Mouse (Mus musculus) MN1 (cell line): ENCODE results near the gene Lrrtm3.

Experiments
- DNase-seq: peaks from one replicate; pipeline ENCODE4 v3.0.0-alpha.2; 2016; ENCODE audit warnings: low spot score

Lrrtm3 gene

DNA sequence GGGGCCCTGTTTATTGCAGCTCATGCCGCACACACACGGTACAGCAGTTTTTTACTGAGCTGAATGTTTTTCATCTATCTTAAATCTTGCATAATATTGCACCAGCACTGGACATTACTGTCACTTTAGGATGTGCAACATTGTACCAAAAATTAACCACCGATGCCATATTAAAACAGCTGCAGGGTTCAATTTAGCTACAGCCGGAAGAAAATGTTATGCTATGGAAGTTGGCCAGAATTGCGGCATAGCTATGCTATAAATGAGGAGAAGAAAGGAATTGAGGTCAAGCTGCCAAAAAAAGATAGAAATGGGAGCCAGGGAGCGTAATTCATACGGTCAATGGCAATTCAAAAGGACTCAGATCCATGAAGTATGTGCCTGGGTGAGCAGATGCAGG is 48.9 kb downstream of the Lrrtm3 start:
- DNase-seq = no peak

DNA sequence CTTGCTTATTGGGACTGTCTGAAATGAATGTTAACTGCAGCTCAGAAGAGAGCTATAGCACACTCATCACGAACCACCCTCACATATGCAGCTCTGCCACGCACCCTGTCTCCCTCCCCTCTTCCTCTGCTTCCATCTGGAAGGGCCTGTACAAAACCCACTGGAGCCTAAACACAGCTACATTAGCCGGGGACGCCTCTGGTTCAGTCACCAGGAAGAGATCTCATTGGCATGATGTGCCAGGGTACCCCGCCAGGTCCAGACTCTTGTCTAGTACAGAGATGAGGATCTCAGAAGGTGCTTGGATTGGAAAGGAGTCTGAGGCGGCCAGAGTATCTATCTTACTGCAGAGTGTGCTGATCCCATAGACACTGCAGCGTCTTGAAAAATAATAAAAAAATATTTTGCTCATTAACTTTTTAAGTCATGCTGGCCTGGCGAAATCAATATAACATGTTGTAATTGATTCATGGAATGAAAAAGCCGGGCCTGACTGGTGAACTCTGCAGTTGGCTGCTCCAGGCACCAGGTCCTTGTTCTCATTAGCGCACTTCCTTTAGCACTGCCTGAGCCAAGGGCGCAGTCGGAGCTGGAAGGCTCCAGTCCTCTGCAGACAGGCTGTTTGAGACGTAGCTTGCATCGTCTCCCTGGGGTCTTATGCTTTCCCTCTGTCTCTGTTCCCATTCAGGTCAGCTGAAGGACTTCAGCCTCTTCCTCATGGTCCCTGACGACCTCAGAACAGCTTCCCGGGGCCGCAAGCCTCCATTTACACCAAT is 50.1 kb downstream of the Lrrtm3 start:
- no peak for DNase-seq

DNA sequence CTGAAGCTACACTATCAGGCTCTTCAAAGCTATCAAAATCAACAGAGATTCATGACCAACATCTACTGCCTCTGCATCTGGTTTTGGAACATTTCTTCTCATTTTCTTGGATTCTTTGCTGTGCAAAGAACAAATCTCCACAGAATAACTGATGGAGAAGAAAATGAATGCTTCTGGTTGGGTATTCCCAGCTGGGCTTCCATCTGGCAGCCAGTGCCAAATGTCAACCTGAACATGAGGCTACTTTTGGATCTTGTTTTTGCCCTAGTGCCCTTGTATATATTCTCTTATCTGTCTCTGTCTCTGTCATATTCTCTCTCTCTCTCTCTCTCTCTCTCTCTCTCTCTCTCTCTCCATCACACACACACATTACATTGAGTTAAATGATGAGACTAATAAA is 59.2 kb downstream of the Lrrtm3 start:
- no peak for DNase-seq

DNA sequence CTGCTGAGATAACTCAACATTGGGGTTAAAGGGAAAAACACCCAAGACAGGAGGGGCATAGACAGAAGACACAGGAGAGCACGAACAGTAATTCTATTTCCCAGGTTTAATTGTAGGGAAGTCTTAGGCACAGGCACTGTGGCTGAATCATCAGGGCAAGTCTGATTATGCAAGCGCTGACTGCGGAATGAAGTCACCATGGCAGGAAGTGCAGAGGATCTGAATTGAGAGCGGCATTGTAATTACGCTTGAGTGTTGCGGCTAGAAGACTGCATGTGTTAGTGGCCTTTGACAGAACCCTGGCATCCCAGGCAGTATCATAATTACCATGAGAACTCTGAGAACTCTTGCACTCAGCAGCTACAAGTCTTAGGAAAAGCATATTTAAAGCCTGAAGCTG is 66.7 kb downstream of the Lrrtm3 start:
- peak; percentile 14 for DNase-seq

DNA sequence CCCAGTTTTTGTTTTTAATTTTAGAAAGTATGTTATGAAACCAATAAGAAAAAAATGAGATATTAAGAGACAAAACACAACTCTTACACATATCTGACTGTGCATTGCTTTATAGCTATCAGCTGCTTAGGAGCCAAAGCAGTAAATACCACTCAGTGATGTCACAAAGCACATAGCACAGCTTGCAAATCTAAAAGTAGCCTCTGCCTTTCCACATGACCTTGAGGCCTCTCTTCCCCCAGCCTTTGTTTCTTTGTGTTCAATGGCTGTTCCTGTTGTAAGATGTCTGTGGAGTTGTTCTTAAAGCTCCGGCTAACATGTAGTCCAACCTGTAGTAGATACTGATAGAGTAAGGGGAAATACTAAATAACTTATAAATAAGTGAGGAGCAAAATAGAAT is 69.7 kb downstream of the Lrrtm3 start:
- no peak for DNase-seq

DNA sequence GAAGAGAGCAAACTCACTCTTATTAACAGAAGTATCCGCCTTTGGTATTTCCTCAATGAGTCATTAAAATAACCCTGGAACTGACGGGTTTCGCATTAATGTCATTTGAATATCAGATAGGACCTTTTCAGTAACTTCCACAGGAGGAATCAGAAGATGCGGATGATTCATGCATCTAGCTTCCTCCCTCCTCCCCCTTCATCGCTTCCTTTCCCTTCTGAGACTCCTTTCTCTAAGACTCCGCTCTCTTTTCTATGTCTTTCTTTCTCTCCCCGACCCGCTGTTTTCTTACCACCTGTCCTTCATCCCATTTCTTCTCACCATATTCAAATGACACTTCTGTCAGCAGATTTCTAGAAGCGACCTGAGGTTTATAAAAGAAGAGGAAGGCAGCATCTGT is 88.1 kb downstream of the Lrrtm3 start:
- peak; percentile 7 for DNase-seq

DNA sequence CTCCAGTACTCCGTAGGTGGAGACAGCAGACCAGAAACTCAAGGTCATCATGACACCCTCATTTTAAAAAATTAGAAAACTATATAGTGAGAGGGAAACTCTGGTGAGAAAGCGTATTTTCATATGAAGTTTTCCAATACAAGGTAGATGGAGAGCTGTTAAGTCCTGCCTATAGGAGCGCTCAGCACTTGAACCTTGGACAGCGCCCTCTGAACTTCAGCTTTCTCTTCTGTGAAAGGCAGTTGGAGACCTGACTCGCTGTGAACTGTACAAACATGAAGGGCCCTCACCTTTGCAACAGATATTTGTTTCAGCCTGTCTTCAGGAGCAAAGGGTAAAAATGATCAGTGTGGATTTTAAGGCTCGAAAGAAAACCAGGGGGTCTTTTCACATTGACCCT is 88.5 kb downstream of the Lrrtm3 start:
- DNase-seq = no peak

DNA sequence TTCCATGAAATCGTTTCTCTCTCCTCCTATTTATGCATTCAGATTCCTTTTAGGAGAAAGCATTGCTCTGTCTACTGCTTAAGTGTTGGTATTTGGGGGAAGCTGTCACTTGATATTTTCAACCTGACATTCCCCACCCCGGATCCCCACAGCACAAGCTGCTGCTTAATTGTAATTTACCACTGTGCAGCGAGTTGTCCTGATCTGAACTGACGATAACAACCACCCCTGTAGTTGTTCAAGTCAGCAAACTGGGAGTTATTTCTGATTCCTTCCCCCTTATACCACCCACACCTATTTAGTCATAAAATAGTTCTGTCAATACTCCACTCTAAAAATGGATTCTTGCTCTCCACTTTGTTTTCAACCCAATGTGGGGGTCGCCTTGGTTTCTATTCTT is 95.8 kb downstream of the Lrrtm3 start:
- no peak for DNase-seq

DNA sequence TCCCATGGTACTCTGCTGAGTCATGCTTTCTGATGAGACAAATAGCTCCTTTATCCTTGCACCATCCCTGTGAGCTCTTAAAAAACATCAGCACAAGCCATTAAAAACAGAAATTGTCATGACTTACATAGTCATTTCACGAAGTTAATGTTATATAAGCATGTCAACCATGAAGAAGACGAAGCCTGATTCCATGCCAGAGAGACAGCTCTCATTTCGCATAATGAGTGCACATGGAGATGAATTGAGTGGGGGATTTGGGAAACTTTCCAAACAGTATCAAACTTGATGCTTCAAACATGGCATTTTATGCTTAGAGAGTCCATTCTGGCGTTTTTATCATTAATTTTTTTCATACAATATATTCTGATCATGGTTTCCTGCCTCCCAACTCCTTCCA is 104.5 kb downstream of the Lrrtm3 start:
- DNase-seq = no peak

DNA sequence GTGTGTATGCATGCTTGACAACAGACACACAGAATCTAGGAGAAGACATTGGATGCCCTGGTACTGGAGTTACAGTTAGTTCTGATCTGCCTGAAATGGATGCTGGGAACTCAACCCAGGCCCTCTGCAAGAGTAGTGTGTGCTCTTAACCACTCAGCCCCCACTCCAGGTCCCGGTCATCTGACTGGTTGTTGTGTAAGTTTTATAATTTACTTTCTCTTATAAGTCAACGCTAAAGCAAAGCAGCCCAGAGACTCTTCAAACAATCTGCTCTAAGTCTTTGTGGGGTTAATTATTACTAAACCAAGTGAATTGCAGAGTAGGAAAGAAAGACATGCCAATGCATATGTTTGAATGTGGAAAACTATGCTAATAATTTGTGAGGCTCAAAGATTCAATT is 110.7 kb downstream of the Lrrtm3 start:
- DNase-seq = no peak

DNA sequence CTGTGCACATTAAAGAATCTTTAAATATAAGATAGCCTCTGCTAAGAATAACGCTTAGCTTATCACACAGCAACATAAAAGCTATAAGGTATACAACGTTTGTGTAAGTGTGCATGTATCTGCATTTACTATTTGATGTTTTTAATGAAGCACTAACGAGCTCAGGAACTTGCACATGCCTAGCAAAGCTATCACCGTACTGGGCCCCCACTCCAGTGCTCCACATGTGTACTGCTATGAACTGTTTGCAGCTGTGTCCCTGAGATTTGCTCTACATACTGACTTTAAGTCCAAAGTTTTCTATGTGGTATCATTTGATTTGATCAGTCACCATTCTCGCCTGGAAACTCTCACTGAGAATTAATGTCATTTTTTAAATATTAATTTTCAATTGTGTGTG is 111.1 kb downstream of the Lrrtm3 start:
- no peak for DNase-seq

DNA sequence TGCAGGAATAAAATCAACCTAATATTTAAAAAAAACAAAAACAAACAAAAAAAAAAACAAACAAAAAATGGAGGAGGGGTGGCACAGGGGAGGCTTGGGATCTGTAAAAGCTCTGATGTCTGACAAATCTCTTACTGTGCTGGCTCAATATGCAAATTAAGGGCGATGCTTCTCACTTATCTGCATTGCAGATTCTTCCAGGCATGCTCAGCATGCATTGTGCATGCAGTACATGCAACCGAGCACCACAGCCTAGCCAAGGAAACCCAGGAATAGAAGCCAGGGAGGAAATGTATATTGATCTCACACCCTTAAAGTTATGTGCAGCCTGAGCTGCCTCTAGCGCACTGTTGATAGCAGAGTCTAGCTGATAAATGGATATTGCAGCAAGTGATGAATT is 111.5 kb downstream of the Lrrtm3 start:
- no peak for DNase-seq

DNA sequence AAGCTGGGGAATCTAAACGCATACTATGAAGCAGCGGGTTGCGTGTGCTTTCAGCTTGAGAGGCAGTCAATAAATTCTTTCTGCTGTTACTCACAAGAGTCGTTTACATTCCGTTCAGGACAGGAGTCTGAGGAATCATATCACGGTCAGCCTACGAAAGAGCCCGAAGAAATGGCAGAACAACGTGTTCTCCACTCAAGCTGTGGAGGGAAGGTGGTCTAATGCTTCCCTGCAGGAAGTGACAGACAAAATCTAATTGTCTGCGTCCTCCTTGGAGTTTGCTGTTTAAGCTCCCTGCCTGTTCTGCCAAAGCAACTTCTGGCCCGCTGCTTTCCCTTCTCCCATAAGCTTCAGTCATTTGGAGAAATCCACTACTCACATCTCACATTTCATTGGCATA is 112.0 kb downstream of the Lrrtm3 start:
- DNase-seq = no peak

DNA sequence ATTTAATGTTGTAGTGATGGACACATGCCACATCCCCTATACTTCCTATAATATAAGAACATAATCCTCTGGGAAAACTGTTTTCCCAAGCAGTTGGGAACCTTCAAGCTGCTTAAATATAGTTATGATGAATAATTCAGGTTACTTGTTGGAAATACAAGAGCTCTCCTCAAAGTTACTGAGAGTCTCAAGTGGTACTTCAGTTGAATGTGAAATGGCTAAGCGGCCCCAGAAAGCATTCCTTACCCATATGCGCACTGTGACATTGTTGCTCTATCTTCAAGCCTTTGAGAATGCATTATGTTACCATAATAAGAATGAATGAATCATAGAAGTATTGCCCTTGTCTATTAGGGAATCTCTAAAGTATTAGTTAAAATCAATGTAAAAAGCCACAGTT is 117.8 kb downstream of the Lrrtm3 start:
- no peak for DNase-seq

DNA sequence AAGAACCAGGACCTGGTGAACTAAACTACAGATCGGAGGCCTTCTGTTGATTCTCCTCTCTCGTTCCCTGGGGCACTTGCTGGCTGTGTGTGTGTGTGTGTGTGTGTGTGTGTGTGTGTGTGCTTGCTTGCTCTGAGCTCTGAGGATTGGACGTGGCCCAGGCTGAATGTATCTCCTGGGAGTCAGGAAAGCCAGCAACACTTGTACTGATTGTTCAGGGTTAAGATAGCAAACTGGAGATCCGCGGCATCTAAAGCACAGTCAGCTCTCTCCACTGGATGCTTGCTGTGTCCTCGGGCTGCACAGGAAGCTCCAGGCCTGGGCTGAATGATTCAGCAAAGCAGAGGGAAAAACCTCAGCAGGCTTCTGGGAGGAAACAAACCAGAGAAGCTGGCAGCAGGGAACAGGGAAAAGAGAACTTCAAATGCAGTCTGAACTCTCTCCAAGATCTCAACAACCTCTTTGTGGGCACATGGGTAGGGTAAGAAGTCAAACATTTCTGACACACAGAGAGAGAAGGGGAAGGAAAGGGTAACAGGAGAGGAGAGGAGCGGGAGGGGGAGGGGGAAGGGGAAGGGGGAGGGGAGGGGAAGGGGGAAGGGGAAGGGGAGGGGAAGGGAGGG is 135.7 kb downstream of the Lrrtm3 start:
- DNase-seq = peak; percentile 7

DNA sequence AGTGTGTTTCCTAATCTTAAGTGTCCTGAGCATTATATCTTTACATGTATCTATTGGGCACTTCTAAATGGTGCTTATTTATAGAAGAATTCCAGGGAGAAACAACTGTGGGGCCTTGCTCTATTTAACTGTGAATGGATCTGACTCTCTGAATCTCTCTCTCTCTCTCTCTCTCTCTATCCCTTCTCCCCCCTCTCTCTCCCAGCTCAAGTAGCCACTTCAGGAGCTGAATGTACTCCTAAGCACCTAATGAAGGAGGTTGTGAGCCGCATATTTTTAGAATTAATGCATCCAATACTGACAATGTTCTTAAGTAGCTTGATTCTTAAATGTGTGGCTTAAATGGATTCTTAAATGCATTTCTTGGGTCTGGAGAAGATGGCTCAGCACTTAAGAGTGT is 138.6 kb downstream of the Lrrtm3 start:
- no peak for DNase-seq

DNA sequence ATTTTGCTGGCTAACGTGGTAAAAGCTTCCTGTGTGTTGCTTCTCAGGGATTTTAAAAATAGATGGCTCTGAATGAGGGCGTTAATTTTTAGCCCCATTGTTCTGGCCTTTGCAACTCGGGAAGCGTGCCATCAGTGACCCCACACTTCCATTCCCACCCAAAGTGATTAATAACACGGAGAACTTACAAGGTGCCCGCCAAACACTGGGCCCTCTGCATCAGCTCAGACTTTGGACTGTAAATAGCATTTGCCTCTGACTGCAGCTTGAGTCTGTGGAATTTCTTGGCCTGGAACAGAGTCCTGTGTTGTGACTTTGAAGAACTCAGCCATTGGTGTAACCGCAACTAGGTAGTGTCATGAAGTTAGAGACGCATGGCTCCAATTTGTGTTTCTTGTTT is 139.2 kb downstream of the Lrrtm3 start:
- DNase-seq = no peak

DNA sequence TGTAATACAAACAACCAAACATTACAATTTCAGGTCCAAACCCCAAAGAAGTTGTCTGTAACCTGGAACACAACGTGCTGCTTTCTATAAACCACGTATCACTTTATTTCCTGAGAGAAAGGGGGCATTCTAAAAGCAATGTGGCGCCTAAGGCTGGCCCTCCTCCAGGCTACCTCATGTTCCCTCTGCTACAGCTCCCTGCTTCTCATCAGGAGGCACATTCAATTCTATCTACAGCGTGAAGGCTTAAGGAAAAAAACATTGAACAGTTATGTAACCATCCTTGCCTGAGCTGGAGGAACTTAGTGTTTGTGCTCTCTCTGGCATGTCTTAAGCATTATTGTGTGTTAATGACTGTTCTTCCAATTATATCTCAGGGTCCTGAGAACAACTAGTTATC is 142.8 kb downstream of the Lrrtm3 start:
- no peak for DNase-seq

DNA sequence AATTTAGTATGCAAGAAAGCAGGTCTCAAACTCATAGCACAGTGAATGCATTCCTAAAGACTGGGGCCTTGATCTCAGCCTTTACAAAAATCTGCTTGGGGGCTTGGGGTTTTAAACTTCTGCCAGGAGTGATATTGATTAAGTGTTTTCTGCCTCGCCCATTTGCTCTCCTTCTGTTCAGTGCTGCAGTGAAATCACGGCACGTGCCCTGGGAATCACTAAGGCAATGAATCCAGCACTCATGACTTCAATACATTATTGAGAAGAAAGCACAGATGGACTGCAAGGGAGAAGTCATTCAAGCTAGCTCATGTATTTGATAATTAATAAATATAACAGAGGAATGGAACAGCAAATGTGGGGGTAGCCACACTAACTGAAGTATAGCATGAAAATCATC is 144.5 kb downstream of the Lrrtm3 start:
- DNase-seq = no peak

DNA sequence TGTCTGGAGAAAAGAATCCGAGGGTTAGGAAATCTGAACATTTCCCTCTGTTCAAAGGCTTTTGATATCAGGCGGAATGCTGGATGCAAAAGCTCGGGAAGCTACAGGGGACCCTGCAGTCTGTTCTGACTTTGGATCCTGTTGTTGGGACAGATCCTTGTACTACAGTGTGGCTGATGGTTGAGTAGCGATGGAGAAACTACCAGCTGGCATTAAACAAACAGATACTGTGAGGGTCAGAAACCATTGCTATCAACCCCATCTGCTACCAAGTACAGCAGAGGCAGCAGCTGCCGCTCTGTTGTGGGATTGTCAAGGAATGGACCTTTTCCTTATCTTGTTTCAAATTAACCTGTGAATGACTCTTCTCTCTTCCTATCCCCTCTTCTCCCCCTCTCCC is 156.1 kb downstream of the Lrrtm3 start:
- no peak for DNase-seq

DNA sequence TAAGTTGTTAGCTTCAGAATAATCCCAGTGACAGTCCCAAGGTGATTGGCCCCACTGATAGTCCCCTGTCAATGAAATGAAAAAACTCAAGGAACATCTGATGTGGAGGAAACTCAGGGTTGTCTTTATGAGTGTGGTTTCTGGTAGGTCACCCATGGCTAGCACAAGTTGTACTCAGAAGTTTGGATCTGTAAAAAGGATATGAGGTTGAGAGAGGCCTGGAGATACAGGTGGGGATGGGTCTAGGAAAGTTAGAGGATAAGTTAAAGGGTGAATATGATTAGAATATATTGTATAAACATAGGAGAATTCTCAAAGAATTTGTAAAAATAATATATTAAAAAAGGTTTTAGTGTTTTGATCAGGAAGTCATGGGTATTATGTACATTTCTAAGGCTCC is 162.7 kb downstream of the Lrrtm3 start, which contains the start of gene Gm10118:
Gene Gm10118 (minus strand): TSS at position 101 of the 400 bp plus-strand sequence.
- DNase-seq = no peak

DNA sequence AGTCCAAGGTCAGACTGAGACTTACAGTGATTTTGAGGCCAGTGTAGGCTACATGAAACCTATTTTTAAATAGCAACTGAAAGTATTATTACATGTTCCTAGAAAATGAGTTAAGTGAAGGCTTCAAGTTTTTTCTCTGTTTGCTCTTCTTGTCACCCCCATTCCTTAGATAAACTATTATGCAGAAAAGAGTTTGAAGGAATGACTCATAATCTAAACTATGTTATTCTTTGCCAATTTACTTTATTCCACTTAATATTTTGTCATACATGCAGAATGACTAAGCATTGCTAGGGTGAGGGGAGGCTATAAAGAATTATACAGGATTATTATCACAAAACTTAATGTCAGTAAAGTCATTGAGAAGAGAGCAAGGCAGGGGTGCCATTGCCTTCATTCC is 181.2 kb downstream of the Lrrtm3 start:
- DNase-seq = no peak

DNA sequence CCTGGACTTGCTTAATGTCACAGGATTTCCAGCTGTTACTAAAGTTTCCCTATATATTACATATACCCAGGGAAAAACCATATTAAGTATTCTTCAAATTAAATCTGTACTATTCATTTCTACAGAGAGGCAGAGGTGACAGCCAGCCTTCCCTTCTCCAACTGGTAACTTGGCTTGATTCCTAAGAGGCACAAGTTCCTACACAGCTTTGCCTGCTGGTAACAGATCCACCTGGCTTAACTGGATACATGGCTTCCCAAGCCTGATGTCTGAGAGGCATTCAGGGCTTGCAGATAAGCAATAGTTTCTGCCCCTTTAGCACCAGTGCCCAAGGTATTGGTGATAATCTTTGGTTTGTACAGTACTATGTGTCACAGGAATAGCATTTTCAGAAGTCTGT is 190.2 kb downstream of the Lrrtm3 start:
- no peak for DNase-seq

DNA sequence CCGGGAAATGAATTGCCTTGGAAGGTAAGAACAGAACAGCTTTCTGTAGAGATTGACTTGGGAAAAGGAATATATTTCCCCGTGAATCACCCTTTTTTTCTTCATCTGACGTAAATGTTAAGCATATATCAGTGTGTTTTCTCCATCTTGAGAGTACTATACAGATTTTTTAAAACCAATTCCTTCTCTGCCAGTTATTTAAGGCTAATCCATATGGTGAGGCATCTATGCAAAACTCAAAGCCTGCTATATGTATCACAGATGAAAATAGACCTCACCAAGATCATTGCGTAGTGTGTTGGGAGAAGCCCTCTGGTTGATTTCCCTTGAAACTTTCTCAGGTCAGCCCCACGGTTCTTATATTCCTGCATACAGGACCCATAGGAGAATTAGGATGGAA is 195.5 kb downstream of the Lrrtm3 start:
- no peak for DNase-seq
